Mouse (Mus musculus) heart, embryonic 14.5 days (tissue): ENCODE results near the gene Agpat3. TPM values are rescaled to one million over a fixed set of nuclear protein-coding genes. Genes with fewer than 3 reads are reported as not detected.

ENCODE experiments used
- ATAC-seq: fragments of 200-750 bp; cut with Nextera tagmentation; 2 replicates; pipeline ENCODE4 v1.8.0; 2017; ENCODE audit warnings: low read depth, moderate TSS enrichment; ENCODE audit not compliant: insufficient number of reproducible peaks, insufficient read depth, low FRiP score
- H3K27ac ChIP-seq, 2 experiments: fragments of 200-500 bp in 1 of 2; fragments of 300-500 bp in 1 of 2; sonication (generic) in 1 of 2; replicated peaks in 1 of 2; 2 replicates each; pipeline ENCODE4 v1.5.1; 2012 to 2014; ENCODE audit warnings: low read depth in 2 of 2, low read length in 2 of 2, control low read depth in 1 of 2, mild to moderate bottlenecking in 1 of 2, mixed read lengths in 1 of 2; ENCODE audit not compliant: control insufficient read depth in 1 of 2, insufficient read depth in 1 of 2
- H3K27me3 ChIP-seq: fragments of 300-500 bp; sonication (generic); 2 replicates; pipeline ENCODE4 v1.6.1; 2014; ENCODE audit warnings: mild to moderate bottlenecking, low read length, control low read depth; ENCODE audit not compliant: control insufficient read depth, insufficient read depth
- H3K36me3 ChIP-seq: fragments of 300-500 bp; sonication (generic); 2 replicates; pipeline ENCODE4 v1.6.1; 2014; ENCODE audit warnings: mild to moderate bottlenecking, control low read depth, low read length, mixed read lengths; ENCODE audit not compliant: control insufficient read depth, insufficient read depth
- H3K4me1 ChIP-seq, 2 experiments: fragments of 200-500 bp in 1 of 2; fragments of 300-500 bp in 1 of 2; sonication (generic) in 1 of 2; 2 replicates each; pipeline ENCODE4 v1.6.1; 2012 to 2014; ENCODE audit warnings: low read length in 2 of 2, control low read depth in 1 of 2, mixed read lengths in 1 of 2; ENCODE audit not compliant: control insufficient read depth in 2 of 2, insufficient read depth in 2 of 2
- H3K4me2 ChIP-seq: fragments of 300-500 bp; sonication (generic); 2 replicates; pipeline ENCODE4 v1.6.1; 2014; ENCODE audit warnings: mild to moderate bottlenecking, low read length
- H3K4me3 ChIP-seq, 2 experiments: fragments of 200-500 bp in 1 of 2; fragments of 300-500 bp in 1 of 2; sonication (generic) in 1 of 2; 2 replicates each; pipeline ENCODE4 v1.5.1; 2012 to 2014; ENCODE audit warnings: low read length in 2 of 2, mild to moderate bottlenecking in 2 of 2, control low read depth in 1 of 2, low read depth in 1 of 2, moderate library complexity in 1 of 2; ENCODE audit not compliant: control insufficient read depth in 1 of 2, insufficient read depth in 1 of 2
- H3K9ac ChIP-seq: fragments of 300-500 bp; sonication (generic); 2 replicates; pipeline ENCODE4 v1.6.1; 2014; ENCODE audit warnings: mild to moderate bottlenecking, low read length
- H3K9me3 ChIP-seq: fragments of 300-500 bp; sonication (generic); 2 replicates; pipeline ENCODE4 v1.6.1; 2016; ENCODE audit warnings: low read length, control low read depth; ENCODE audit not compliant: control insufficient read depth
- whole genome bisulfite sequencing: fragments of 180-500 bp; shearing (Covaris S2); extraction: QIAGEN DNeasy Blood & Tissue Kit; methylation state at CpG from one replicate; pipeline ENCODE4 v1.1.7; 2014; 5-methylcytosine and 5-hydroxymethylcytosine counted together
- polyA plus RNA-seq: library from polyadenylated mRNA; unstranded; fragments of >200 nt; fragmentation: Nextera tagmentation; extraction: Ambion mirVana; gene quantifications from 2 replicates; pipeline ENCODE4 v1.2.1, GENCODE M21; 2014

The Agpat3 gene
- polyA plus RNA-seq, 1 experiment from 2014 or later: 66.0 TPM

- Histone ChIP-seq H3K27me3 (no peaks in the 10 kb centered on the region), H3K36me3 (no peaks in the 10 kb centered on the region), H3K4me1 (peaks cover 8 to 14% of the 10 kb centered on the region in 2 experiments), H3K4me3 (no peak overlapping the region), H3K4me2 (no peak overlapping the region), H3K27ac (no peak overlapping the region), H3K9ac (no peak overlapping the region), H3K9me3 (no peaks in the 10 kb centered on the region; the same call in 1 of the 2 replicates)
- ATAC-seq: no peak
- WGBS: 62% methylated on average over 4 of the region's 4 CpGs
These were observed 105.6 kb downstream of the Agpat3 start for GRCm38 (mm10) chr10:78246725-78247124.

GRCm38 (mm10) chr10:78245225-78245547 lies 107.1 kb downstream of the Agpat3 start:
- peaks cover 8 to 14% of the 10 kb centered on the region in 2 experiments for H3K4me1 ChIP-seq
- peak overlapping the region; percentile 80 for H3K9ac ChIP-seq
- no peaks in the 10 kb centered on the region for H3K27me3 ChIP-seq
- H3K36me3 ChIP-seq: no peaks in the 10 kb centered on the region
- H3K9me3 ChIP-seq: no peaks in the 10 kb centered on the region
- WGBS: 14% methylated on average over 7 of the region's 7 CpGs
- peak overlapping the region; percentile 97 for H3K4me2 ChIP-seq
- H3K27ac ChIP-seq: peak overlapping the region in 1 of 2 experiments; percentile 64; a peak in 2 of 4 replicates
- no peak for ATAC-seq
- H3K4me3 ChIP-seq: peak overlapping the region; percentile 70 to 78

- under 1% methylated on average over 49 of the region's 74 CpGs for WGBS
- Histone ChIP-seq H3K9me3 (no peaks in the 10 kb centered on the region), H3K27me3 (no peaks in the 10 kb centered on the region), H3K9ac (peak within 1 kb of the TSS; percentile 80), H3K4me1 (peaks cover 8 to 14% of the 10 kb centered on the region in 2 experiments), H3K27ac (peak within 1 kb of the TSS; percentile 0 to 64; a peak in 2 of 4 replicates), H3K4me3 (peak within 1 kb of the TSS; percentile 70 to 78), H3K4me2 (peak within 1 kb of the TSS; percentile 97), H3K36me3 (no peaks in the 10 kb centered on the region)
- peak; percentile 90 for ATAC-seq
These were observed 107.7 kb downstream of the Agpat3 start, which contains the start of gene Trappc10 for GRCm38 (mm10) chr10:78244438-78245224. Trappc10 (minus strand) TSS chr10:78244641.

GRCm38 (mm10) chr10:78244058-78244437 lies 108.2 kb downstream of the Agpat3 start:
- ATAC-seq: peak; percentile 44; the same call in 1 of the 2 replicates
- H3K27ac ChIP-seq: peak overlapping the region in 1 of 2 experiments; percentile 64; a peak in 2 of 4 replicates
- WGBS: under 1% methylated on average over 27 of the region's 33 CpGs

GRCm38 (mm10) chr10:78238926-78239325 lies 113.4 kb downstream of the Agpat3 start:
- no peak for ATAC-seq
- WGBS: 71% methylated on average over 6 of the region's 6 CpGs
- Histone ChIP-seq H3K9ac (no peak overlapping the region), H3K9me3 (no peaks in the 10 kb centered on the region), H3K4me3 (no peak overlapping the region), H3K36me3 (0 out of 2 replicates have a peak, but pooled peaks cover 5% of the 10 kb centered on the region), H3K27me3 (no peaks in the 10 kb centered on the region), H3K4me1 (peaks cover 4 to 10% of the 10 kb centered on the region in 2 experiments; a peak in 3 of 4 replicates), H3K27ac (no peak overlapping the region), H3K4me2 (no peak overlapping the region)

More at GRCm38 (mm10) chr10:78244058-78244437, 108.2 kb downstream of the Agpat3 start:
- peak overlapping the region; percentile 97 for H3K4me2 ChIP-seq
- peaks cover 8 to 14% of the 10 kb centered on the region in 2 experiments for H3K4me1 ChIP-seq
- no peaks in the 10 kb centered on the region for H3K27me3 ChIP-seq
- H3K9me3 ChIP-seq: no peaks in the 10 kb centered on the region
- H3K4me3 ChIP-seq: peak overlapping the region; percentile 70 to 78
- no peaks in the 10 kb centered on the region for H3K36me3 ChIP-seq
- peak overlapping the region; percentile 80 for H3K9ac ChIP-seq

GRCm38 (mm10) chr10:78238297-78238696 lies 114.0 kb downstream of the Agpat3 start:
- Histone ChIP-seq H3K4me2 (no peak overlapping the region), H3K27ac (no peak overlapping the region), H3K36me3 (0 out of 2 replicates have a peak, but pooled peaks cover 5% of the 10 kb centered on the region), H3K9me3 (no peaks in the 10 kb centered on the region), H3K9ac (no peak overlapping the region), H3K4me1 (peaks cover 0 to 4% of the 10 kb centered on the region in 2 experiments; a peak in 1 of 4 replicates), H3K27me3 (no peaks in the 10 kb centered on the region), H3K4me3 (no peak overlapping the region)
- no peak for ATAC-seq
- WGBS: 92% methylated on average over 5 of the region's 5 CpGs

GRCm38 (mm10) chr10:78237809-78238208 lies 114.5 kb downstream of the Agpat3 start:
- no peaks in the 10 kb centered on the region for H3K9me3 ChIP-seq
- no peak for ATAC-seq
- no peaks in the 10 kb centered on the region for H3K27me3 ChIP-seq
- H3K4me1 ChIP-seq: no peaks in the 10 kb centered on the region
- 0 out of 2 replicates have a peak, but pooled peaks cover 5% of the 10 kb centered on the region for H3K36me3 ChIP-seq
- no peak overlapping the region for H3K4me3 ChIP-seq
- WGBS: 87% methylated on average over 6 of the region's 6 CpGs
- H3K4me2 ChIP-seq: no peak overlapping the region
- H3K9ac ChIP-seq: no peak overlapping the region
- no peak overlapping the region for H3K27ac ChIP-seq
